Mouse (Mus musculus) c-Kit-negative CD71-positive TER-119-positive erythroid progenitor cells, embryonic 14.5 days (primary cell): ENCODE results near the gene Foxl1.

Experiments used
- DNase-seq: peaks from one replicate; pipeline ENCODE4 v3.0.0-alpha.2; 2013; ENCODE audit warnings: low read depth, low spot score

Gene Foxl1

DNA sequence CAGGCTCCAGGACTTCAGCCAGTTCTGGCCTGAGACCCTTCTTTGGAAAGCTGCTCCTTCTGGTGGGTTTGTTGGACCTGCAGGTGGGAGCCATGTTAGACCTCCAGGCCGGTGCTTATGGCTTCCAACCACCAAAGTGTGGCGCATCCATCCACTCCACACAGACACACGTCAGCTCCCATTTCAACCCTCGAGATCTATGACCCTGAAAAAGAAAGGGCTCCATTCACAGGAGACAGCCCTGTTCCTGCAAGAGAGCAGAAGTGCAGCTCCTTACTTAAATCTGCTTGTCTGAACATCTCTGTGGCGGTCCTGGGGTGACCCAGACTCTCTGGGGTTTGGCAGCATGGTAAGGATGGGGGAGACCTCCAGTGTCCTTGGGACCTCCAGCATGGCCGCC lies 34.2 kb upstream of the Foxl1 start:
- no peak for DNase-seq

DNA sequence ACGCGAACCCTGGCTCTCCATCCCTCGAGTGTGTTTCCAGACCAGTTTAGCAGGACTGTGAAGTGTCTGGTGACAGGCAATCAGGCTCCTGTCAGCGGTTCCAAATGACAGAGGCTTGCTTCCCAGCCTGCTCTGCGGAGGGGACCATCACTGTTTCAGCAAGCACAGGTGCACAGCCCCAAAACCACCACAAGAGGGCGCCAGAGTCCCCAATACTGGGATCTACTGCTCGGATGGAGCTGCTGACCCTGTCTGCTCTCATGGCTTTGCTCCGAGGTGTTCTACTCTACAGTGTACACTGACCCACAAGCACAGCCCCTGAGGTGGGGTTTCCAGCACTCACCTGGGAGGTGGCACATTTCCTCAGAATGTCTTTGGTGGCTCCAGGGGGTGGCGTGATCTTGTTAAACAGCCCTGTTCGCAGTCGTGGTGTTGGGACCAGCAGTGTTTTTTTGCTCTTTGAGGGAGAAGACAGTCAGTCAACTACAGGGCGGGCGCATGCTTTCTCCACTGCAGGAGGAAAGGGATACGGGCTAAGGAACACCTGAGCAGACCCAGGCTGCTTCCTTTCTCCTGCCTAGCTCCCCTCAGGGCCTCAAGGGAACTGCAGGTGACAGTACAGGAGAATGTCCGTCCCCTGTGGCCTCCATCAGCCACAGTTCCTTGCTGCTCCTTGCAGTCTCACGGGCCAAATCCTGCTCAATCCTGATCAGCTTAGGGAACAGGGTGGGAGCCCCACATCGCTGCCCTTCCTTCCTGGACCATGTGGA lies 23.5 kb upstream of the Foxl1 start:
- DNase-seq, result peak; percentile 61

DNA sequence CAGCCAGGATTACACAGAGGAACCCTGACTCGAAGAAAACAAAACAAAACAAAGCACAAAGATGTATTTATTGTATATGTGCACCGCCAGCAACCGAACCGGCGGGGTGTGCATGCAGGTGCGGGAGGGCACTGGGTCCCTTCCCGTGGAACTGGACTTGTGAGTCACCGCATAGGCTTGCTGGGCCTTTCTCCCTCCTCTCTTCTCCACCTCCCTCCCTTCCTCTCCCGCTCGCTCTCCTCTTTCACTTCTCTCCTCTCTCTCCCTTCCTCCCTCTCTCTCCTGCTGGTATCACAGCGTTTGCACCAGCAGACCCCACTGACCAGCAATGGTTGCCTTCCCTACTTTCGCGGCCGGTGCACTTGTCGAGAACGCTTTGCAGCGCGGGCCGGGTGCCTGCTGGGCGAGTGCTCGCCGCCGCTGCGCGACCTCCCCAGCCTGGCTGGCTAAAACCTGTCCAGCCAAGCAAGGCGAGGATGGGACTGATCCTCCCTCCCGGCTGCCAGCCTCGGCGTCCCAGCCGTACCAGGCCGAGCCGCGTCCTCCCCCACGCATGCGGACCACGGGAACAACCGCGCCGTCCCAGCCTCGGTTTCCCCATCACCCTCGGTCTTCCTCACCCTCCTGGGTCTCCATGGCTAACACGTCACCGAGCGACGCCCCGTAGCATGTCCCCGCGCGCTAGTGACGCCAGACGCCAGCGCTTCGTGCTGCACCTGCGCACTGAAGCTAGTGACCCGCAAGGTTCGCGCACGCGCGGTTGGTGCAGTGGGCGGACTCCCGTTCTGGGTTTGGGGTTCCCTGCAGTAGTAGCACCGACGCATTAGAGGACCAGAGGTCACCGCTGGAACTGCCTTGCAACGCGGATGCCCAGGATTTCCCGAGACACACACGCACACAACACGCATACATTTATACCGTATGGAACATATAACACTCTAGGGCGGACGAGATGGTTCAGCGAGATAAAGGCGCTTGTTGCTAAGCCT lies 19.8 kb upstream of the Foxl1 start, which contains the start of gene Mthfsd:
TSS of gene Mthfsd (minus strand) at position 725 of the 989 bp plus-strand sequence.
- DNase-seq, result peak; percentile 80

DNA sequence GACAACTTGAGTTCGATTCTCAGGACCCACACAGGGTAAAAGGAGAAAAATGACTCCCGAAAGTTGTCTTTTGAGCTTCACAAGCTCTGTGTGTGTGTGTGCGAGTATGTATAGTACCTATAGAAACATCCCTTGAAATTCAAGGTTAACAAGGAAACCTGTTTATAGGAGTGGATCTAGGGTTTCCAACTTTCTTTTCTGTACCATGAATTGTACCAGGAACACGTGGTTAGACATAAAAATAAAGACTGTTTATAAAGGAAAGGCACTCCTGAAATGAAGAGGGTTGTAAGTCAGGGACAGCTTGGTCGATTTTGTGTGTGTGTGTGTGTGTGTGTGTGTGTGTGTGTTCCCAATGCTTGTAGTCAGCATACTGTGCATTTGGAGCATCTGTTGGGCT lies 19.1 kb upstream of the Foxl1 start:
- no peak for DNase-seq

DNA sequence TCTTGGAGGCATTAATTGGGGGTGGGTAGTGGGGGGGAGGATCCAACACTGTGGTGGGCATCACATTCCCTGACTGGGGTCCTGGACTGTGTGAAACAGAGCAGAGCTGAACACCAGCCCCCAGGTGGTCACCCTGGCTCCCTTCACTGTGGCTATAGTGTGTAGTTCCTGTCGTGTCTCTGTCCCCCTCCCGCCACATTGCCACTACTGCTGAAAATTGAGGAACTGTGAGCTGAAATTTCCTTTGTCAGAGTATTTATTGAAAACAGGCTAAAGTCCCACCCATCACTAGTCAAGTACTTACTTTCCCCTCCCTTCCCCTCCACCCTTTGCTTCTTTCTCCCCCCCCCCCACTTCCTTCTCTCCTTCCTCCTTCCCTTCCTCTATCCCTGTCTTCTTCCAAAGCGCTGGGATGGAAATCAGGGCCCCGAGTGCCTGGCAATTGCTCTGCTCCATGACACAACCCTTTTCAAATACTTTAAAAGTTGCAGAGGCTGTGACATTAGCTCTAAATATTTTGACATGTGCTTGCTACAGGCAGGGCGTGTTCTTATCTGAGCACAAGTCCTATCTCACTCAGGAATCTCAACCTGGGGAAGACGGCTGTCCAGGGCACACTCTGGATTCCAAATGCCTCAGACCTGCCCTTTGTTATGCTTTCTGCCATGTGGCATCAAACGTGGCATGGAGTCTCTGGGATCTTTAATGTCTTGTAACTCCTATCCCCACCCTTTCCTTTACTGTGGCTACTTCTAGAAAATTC lies 16.4 kb upstream of the Foxl1 start:
- no peak for DNase-seq

DNA sequence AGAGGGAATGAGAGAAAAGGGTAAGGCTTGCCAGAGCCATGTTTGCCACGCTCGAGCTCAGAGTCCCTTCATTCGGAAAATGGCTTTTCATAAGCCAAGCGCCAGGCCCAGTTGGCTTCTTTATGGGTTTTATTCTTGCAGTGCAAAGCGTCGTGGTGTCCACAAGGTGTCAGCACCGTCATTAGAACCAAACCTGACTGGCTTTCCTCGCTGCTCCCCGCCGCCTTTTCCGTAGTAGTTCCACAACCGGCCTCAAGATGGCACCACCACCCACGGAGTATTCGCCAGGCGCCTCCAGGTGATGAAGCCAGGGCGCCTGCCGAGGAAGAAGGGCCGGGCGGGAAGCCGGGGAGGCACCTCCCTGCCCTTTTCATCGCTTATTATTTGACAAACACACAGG lies 14.5 kb upstream of the Foxl1 start:
- DNase-seq, result peak; percentile 62

DNA sequence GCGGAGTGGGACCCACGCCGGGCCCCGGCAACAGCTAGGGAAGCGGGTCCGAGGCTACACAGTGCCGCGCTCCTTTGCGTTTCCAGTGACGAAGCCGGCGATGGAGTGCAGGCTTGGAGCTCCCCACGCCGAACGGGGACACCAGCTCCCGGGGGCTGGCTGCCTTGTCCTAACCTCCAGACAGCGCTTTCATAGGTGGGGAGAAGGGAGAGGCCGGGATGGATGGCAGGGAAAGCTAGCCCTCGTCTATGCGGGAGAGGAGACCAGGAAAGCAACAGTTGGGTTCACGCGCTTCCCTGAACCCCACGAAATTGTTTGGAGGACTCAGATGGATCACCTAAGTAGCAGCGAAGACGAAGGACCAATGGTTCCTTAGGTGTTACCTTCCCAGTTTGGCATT lies 12.6 kb upstream of the Foxl1 start:
- DNase-seq, result no peak

DNA sequence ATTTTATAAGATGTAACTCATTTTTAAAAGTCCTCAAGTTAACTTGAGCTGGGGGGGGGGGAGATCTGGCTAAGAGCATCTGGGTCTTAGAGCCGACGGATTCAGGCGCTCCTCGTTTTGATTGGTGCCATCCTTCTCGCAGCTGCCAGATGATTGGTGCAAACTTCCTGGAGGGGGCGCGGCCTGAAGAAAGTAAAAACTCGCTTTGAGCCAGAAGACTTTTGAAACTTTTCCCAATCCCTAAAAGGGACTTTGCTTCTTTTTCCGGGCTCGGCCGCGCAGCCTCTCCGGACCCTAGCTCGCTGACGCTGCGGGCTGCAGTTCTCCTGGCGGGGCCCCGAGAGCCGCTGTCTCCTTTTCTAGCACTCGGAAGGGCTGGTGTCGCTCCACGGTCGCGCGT lies 11.8 kb upstream of the Foxl1 start, which contains the start of gene Foxc2:
TSS of gene Foxc2 (plus strand) at position 224 of the 400 bp plus-strand sequence.
- no peak for DNase-seq

DNA sequence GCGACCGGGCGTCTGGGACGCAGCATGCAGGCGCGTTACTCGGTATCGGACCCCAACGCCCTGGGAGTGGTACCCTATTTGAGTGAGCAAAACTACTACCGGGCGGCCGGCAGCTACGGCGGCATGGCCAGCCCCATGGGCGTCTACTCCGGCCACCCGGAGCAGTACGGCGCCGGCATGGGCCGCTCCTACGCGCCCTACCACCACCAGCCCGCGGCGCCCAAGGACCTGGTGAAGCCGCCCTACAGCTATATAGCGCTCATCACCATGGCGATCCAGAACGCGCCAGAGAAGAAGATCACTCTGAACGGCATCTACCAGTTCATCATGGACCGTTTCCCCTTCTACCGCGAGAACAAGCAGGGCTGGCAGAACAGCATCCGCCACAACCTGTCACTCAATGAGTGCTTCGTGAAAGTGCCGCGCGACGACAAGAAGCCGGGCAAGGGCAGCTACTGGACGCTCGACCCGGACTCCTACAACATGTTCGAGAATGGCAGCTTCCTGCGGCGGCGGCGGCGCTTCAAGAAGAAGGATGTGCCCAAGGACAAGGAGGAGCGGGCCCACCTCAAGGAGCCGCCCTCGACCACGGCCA lies 11.1 kb upstream of the Foxl1 start:
- no peak for DNase-seq

DNA sequence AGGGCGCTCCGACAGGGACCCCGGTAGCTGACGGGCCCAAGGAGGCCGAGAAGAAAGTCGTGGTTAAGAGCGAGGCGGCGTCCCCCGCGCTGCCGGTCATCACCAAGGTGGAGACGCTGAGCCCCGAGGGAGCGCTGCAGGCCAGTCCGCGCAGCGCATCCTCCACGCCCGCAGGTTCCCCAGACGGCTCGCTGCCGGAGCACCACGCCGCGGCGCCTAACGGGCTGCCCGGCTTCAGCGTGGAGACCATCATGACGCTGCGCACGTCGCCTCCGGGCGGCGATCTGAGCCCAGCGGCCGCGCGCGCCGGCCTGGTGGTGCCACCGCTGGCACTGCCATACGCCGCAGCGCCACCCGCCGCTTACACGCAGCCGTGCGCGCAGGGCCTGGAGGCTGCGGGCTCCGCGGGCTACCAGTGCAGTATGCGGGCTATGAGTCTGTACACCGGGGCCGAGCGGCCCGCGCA lies 10.5 kb upstream of the Foxl1 start:
- no peak for DNase-seq

DNA sequence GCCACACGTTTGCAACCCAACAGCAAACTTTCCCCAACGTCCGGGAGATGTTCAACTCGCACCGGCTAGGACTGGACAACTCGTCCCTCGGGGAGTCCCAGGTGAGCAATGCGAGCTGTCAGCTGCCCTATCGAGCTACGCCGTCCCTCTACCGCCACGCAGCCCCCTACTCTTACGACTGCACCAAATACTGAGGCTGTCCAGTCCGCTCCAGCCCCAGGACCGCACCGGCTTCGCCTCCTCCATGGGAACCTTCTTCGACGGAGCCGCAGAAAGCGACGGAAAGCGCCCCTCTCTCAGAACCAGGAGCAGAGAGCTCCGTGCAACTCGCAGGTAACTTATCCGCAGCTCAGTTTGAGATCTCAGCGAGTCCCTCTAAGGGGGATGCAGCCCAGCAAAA lies 9.8 kb upstream of the Foxl1 start:
- DNase-seq, result no peak

DNA sequence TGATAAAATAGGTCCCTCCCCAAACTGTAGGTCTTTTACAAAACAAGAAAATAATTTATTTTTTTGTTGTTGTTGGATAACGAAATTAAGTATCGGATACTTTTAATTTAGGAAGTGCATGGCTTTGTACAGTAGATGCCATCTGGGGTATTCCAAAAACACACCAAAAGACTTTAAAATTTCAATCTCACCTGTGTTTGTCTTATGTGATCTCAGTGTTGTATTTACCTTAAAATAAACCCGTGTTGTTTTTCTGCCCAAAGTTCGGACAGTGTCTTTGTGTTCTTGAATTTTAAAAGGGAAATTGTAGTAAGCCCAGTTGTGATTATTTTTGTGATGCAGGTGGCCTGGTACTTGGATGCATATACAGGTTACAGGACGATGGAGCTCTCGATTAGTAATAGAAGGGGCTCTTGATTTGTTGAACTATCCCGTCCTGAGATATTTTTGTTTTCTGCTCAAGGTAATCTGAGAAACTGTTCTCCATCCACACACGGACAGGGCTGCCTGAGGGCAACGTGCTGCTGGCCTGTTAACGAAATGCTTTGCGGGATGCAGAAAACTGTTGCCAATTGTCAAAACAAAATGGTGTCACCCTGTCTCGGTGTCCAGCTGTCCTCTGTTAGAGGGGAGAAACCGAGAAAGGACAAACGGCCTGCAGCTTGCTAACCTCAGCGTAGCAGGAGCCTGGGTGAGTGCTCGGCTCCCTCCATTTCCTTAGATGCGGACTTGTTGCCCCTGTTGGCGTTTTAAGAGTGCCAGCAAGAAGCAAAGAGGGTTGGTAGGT lies 8.9 kb upstream of the Foxl1 start:
- DNase-seq, result no peak

DNA sequence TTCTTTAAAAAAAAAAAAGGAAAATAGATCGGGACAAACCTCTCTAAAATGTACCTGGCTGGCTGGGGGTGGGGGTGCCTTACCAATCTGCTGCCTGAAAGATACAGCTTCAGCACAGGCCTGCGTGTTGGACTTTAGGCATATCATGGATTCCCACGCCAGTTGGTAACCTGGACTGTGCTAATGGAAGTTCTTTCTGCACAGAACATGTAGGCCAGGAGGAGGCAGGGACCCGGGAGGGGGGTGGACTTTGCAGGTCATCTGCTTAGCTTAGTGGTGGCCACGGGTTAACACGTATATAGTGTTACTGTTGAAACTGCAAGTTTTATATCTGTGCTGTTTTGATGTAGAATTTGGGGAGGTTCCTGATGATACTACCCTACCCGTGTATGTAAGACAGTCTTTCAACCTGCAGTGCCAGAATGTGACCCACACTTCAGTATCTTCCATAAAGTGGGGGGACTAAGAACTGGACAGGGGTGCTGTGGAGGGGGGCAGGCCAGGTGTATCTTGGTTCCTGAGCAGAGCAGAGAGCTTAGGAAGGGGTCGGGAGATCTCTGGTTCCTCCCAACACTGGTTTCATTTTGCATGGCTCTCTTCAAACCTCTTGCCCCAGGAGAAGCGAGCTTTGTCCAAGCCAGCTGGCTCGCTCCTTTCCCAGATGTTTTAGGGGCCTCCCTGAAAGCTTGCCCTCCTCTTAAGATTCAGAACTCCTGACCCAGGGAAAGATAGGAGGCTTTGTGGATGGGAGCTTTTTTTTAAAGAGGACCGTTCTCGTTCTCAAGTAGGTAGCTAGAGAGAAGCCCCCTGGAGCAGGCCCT lies 7.9 kb upstream of the Foxl1 start:
- no peak for DNase-seq

DNA sequence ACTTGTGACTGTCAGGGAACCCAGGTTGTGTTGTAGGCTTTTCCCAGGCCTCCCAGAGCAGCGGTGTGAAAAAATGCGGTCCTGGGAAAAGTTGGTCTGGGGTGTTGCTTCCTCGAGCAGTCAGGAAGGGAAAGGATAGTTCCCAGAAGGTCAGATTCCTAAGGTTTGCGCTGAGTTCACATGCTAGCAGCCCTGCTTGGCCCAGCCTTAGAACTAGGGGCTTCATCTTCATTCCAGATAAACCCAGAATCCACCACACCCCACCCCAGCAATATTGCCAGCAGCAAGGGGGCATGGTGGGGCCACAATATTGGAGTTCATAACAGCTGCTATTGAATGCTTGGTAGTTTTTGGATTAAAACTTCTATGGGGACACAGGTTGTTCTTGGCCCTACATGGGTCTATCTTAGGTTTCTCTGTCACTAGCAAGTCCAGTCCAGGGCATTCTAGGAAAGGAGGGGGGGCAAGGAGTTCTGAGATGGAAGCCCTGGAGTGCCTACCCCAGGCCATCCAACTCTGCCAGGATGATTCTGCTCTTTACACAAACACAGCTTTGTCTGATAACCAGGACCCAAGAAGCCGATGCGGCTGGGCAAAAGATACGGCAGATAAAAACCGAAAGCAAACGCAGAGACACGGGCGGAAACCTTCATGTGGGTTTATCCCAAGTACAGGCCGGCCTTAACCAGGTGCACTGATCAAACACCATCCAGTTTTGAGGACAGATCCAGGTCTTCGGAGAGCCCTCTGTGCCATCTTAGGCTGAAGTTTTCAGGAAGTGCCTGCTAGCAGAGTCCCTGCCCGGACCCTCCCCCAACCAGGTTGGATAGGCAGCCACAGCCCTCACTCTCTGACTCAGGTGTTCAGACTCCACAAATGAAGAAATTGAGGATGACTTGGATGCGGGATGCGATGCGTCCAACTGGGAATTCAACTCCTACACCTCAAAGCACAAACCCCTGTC lies 7.0 kb upstream of the Foxl1 start:
- DNase-seq, result no peak

DNA sequence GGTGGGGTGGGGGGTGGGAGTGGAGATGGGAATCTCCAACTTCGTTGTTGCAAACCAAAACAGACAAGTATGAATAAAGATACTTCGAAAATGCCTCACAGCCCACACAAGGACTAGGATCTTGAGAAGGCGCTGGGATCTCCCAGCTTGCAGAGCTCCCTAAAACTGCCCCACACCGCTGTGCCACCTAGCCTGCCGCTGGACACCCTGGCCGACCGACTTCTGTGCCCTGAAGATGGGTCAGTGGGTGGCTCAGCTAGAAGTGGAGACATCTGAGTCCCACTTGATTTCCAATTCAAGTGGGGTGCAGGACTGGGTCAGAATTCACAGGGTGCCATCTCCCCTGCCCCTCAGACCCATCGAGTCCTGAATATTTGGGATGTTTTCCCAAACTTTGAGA lies 6.0 kb upstream of the Foxl1 start:
- DNase-seq, result no peak

DNA sequence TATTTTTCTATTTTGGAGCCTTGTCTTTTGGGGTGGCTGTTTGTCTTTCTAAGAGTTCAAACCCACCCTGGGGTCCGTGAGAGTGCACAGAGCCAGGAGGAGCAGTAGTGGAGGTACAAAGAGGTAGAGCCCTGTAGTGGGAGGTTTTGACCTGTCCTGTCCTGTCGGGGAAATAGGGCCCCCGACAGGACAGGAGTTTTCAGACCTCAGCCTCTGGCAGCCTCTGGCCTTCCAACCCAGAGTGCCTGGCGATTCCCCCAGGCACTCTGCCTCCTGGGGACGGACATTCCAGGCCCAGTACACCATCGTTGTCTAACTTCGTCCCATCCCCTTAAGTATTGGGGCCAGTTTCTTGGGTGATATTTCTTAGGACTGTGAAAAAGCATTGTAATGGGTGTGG lies 5.4 kb upstream of the Foxl1 start:
- DNase-seq, result no peak

DNA sequence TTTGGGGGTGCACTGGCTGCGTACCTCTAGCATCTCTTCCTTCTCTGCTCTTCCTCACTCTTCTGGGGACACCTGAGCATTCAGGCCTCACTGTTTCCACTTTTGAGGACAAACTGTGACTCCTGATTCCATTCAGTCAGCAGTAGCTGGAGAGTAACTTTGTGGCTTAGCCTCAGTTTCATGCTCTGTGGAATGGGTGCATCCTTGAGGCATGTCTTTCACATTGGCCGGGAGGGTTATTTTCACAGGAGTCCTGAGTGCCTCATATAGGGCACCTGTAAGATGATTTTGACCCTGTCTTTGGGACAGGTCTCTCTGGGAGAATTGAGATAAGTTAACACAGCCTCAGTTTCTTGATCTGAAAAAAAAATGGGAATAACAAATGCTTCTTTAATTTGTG lies 4.6 kb upstream of the Foxl1 start:
- DNase-seq, result no peak

DNA sequence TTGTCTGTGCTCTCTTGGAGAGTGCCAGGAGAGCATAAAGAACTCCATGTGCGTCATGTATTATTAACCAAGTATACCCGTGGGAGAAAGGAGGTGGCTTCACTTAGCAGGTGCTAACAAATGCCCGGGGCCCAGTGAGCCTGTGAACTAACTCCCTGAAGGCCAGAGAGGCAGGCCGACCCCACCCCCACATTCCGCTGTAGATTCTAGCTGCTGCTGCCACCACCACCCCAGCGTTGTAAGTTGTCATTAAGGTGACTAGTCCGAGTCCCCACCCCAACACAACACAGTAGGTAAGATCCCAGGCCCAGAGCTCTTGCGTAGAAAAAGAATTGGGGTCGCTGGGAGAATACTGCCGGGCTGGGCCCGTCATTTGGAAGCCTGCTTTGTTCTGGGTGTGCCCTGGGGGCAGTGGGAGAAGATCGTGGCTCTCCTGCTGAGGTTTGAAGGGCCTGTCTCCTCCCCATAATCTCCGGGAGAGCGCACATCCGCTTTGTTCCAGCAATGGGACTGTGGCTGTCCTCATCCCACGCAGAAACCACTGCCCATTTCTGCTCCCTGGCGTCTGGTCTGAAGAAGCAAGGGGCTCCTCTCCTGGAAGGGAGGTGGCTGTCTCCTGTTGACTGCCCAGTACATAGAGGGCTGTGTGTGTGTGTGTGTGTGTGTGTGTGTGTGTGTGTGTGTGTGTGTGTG lies 3.0 kb upstream of the Foxl1 start:
- no peak for DNase-seq
